Mouse (Mus musculus): ENCODE measurements around the gene Gm20815. TPM values are rescaled to one million over a fixed set of nuclear protein-coding genes. Genes with fewer than 3 reads are reported as not detected.
"Not testable (repeated sequence)": the region's sequence is repeated elsewhere in the genome, so short reads cannot be mapped to it uniquely, and the experiment has no call there.

Gene Gm20815
- total RNA-seq (2021) = not detected

DNA sequence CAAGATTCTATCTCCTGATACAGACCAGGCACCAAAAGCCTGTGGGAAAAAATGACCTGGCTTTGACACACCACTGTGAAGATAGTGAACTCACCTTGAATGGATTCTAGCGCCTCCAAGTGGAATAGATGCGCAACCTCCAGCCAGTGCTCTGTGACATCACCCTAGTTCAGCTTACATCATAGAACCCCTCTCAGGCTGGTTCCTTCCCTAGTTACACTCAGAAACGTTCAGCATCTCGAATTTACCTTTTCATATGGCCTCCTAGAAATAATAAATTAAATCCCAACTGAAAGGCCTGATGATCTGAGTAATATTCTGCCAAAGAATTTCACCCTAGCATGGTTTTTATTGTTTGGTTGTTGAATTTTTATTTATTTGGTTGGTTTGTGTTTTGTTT lies at the start of gene Gm20815:
TSS of gene Gm20815 (minus strand) at position 101 of the 400 bp plus-strand sequence.
- not testable (repeated sequence) for DNase-seq (ENCODE audit: extremely low spot score in 1 of 2, low spot score in 2 of 2)

More for the DNA sequence above, at the start of gene Gm20815:
- intact Hi-C loops (cut with DNase I) = not testable (repeated sequence)
